Mouse (Mus musculus) intestine, embryonic 15.5 days (tissue): ENCODE results near the gene Uggt2. TPM values are rescaled to one million over a fixed set of nuclear protein-coding genes. Genes with fewer than 3 reads are reported as not detected.

Experiments used
- ATAC-seq: fragments of 200-750 bp; cut with Nextera tagmentation; 2 replicates; pipeline ENCODE4 v1.8.0; 2017; ENCODE audit warnings: moderate TSS enrichment, moderate library complexity
- H3K27ac ChIP-seq: fragments of 300-500 bp; sonication (generic); 2 replicates; pipeline ENCODE4 v1.5.1; 2015; ENCODE audit warnings: mild to moderate bottlenecking, inconsistent platforms
- H3K27me3 ChIP-seq: fragments of 300-500 bp; sonication (generic); replicated peaks from 2 replicates; pipeline ENCODE4 v1.6.1; 2015; ENCODE audit warnings: inconsistent platforms
- H3K36me3 ChIP-seq: fragments of 300-500 bp; sonication (generic); 2 replicates; pipeline ENCODE4 v1.6.1; 2015; ENCODE audit warnings: inconsistent platforms
- H3K4me1 ChIP-seq: fragments of 300-500 bp; sonication (generic); replicated peaks from 2 replicates; pipeline ENCODE4 v1.6.1; 2015; ENCODE audit warnings: inconsistent platforms
- H3K4me2 ChIP-seq: fragments of 300-500 bp; sonication (generic); replicated peaks from 2 replicates; pipeline ENCODE4 v1.6.1; 2015; ENCODE audit warnings: mild to moderate bottlenecking, inconsistent platforms
- H3K4me3 ChIP-seq: fragments of 300-500 bp; sonication (generic); replicated peaks from 2 replicates; pipeline ENCODE4 v1.5.1; 2015; ENCODE audit warnings: inconsistent platforms
- H3K9ac ChIP-seq: fragments of 300-500 bp; sonication (generic); 2 replicates; pipeline ENCODE4 v1.6.1; 2015; ENCODE audit warnings: inconsistent platforms
- H3K9me3 ChIP-seq: fragments of 300-500 bp; sonication (generic); 2 replicates; pipeline ENCODE4 v1.6.1; 2016; ENCODE audit warnings: inconsistent platforms
- WGBS: fragments of 180-500 bp; shearing (Covaris S2); methylation state at CpG from one replicate; pipeline ENCODE4 v1.1.7; 2015; 5-methylcytosine and 5-hydroxymethylcytosine counted together
- polyA plus RNA-seq: library from polyadenylated mRNA; unstranded; fragments of >200 nt; fragmentation: Nextera tagmentation; extraction: Ambion mirVana; gene quantifications from 2 replicates; pipeline ENCODE4 v1.2.1, GENCODE M21; 2015

Gene Uggt2
- 7.9 TPM in 2 replicates for polyA plus RNA-seq

DNA sequence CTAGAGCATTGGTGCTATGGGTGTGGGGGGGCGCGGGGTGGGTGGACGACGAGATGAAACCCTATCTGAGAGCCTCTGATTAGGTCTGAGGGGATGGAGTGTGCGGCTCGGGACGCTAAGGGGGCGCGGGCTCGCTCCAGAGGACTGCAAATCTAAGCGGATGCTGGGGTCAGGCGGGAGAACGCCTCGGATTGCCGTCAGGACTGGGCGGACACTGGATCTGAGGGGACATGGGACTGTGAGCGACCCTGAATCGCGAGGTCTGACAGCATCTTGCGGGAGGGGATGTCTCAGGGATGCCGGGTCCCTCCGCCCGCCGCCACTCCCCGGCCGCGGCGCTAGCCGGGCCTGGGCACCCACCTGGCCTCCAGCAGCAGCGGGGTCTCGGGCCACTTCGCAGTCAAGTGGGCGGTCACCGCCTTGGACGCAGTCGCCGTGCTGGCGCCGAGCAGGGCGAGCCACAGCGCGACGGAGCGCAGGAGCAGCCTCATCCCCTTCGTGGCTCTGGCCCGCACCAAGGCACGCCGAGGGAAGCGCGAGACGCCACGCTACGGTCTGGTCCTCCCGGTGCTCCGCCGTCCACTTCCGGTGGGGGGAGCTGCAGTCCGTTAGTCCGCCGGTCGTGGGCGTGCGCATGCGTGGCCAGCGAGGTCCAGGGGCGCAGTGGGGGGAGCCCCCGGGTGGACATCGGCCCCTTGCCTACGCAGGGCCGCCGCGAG is at the start of gene Uggt2:
Gene Uggt2, minus strand, starts transcription at position 580 of the 719 bp plus-strand sequence.
- under 1% methylated on average over 71 of the region's 72 CpGs for WGBS
- H3K4me2 ChIP-seq: peak within 1 kb of the TSS; percentile 95
- H3K36me3 ChIP-seq: no peaks in the 10 kb centered on the region
- peak within 1 kb of the TSS; percentile 85 for H3K4me3 ChIP-seq
- H3K9ac ChIP-seq: peak within 1 kb of the TSS; percentile 79
- peak within 1 kb of the TSS; percentile 64 for H3K27ac ChIP-seq
- peak; percentile 96 for ATAC-seq
- no peaks in the 10 kb centered on the region for H3K27me3 ChIP-seq
- H3K4me1 ChIP-seq: peaks cover 4% of the 10 kb centered on the region; the same call in 1 of the 2 replicates
- H3K9me3 ChIP-seq: no peaks in the 10 kb centered on the region

DNA sequence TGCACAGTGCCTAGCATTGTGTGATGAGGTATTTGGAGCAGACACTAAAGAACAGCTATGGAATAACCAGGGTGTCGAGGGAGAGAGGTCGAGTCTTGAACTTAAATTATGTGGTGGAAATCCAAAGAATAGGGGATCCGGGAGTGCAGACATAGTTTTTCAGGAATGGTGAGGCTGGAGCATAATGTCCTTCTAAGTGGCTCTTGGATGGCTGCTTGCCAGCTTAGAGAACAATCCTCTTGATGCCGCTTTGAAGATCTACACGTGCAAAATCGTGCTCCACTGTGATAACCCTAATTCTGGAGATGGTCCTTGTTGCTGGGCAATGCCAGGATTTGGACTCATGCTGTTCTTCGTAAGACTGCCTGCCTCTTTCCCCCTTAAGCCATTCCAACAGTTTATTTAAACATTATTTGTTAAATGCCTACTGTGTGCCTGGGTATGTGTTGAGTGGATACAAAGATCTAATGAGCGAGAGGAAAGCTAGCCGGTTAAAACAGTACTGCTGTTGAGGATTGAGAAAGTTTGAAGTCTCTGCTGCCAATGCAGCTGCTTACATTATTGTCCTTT is 40.2 kb upstream of the Uggt2 start:
- H3K4me2 ChIP-seq: peak overlapping the region; percentile 98
- no peak overlapping the region for H3K9ac ChIP-seq
- no peak for ATAC-seq
- no peak overlapping the region for H3K27ac ChIP-seq
- H3K4me1 ChIP-seq: peaks cover 10% of the 10 kb centered on the region
- WGBS: 44% methylated on average over 9 of the region's 9 CpGs
- peak overlapping the region; percentile 66; the same call in 1 of the 2 replicates for H3K4me3 ChIP-seq
- no peaks in the 10 kb centered on the region for H3K36me3 ChIP-seq
- no peaks in the 10 kb centered on the region for H3K9me3 ChIP-seq
- peaks cover 26% of the 10 kb centered on the region for H3K27me3 ChIP-seq

DNA sequence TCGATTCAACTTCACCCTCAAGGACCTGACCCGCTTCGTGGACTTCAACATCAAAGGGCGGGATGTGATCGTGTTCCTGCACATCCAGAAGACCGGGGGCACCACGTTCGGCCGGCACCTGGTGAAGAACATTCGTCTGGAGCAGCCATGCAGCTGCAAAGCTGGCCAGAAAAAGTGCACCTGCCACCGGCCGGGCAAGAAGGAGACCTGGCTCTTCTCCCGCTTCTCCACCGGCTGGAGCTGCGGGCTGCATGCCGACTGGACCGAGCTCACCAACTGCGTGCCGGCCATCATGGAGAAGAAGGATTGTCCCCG is 39.5 kb upstream of the Uggt2 start:
- peak overlapping the region; percentile 98 for H3K4me2 ChIP-seq
- H3K36me3 ChIP-seq: no peaks in the 10 kb centered on the region
- 2% methylated on average over 20 of the region's 20 CpGs for WGBS
- H3K4me3 ChIP-seq: peak overlapping the region; percentile 66
- peaks cover 26% of the 10 kb centered on the region for H3K27me3 ChIP-seq
- no peaks in the 10 kb centered on the region for H3K9me3 ChIP-seq
- 0 out of 2 replicates have a peak, but pooled peaks have one; percentile 13 for ATAC-seq
- peak overlapping the region; percentile 45 for H3K9ac ChIP-seq
- peaks cover 10% of the 10 kb centered on the region for H3K4me1 ChIP-seq
- H3K27ac ChIP-seq: no peak overlapping the region

DNA sequence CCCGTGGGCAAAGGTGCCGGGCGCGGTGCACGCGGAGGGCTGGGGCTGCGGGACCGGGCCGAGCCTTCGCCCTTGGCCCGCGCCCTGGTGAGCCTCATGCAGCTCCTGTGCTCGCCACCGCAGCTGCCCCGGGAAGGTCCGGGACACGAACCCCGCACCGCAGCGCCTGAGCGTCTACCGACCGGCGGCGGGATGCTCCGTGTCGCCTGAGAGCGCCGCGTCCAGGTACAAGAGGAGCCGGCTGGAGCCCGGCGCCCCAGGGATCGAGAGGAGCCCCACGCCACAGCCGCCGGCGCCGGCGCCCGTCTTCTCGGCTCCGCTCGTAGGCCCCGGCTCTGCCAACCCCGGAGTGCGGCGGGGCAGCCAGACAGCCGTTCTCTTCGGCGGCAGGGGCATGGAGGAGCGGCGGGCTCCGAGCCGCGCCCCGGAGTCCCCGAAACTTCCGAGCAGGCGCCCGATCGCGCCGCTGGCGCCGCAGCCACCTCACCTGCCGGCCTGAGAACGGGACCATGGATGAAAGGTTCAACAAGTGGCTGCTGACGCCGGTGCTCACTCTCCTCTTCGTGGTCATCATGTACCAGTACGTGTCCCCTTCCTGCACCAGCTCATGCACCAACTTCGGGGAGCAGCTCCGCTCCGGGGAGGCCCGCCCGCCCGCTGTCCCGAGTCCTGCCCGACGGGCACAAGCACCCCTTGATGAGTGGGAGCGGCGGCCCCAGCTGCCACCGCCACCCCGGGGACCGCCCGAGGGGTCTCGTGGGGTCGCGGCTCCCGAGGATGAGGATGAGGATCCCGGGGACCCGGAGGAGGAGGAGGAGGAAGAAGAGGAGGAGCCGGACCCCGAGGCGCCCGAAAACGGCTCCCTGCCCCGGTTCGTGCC is 38.9 kb upstream of the Uggt2 start, which contains the start of gene Hs6st3:
Gene Hs6st3, plus strand, starts transcription at position 436 of the 880 bp plus-strand sequence.
- H3K4me3 ChIP-seq: peak within 1 kb of the TSS; percentile 66
- peaks cover 26% of the 10 kb centered on the region for H3K27me3 ChIP-seq

DNA sequence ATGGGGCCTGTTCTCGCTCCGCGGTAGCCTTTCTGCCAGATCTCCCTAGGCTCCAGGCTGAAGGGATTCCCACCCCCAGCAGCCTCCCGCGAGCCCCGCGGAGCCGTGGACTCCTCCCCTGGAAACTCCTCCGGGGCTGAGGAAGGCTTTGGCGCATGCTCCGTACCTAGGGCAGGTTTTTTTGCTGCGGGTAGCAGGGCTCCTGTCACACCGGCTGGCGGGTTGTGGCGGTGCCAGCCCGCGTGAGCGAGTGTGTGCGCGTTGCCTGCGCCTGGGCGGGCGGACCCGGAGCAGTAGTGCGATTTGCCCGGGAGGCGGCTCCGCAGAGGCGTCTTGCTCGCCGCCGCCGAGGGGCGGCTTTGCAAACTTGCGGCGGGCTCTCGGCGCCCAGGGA is 38.3 kb upstream of the Uggt2 start:
- Histone ChIP-seq H3K36me3 (no peaks in the 10 kb centered on the region), H3K27me3 (peaks cover 26% of the 10 kb centered on the region), H3K9ac (peak overlapping the region; percentile 45), H3K27ac (no peak overlapping the region), H3K4me3 (peak overlapping the region; percentile 66), H3K4me1 (peaks cover 10% of the 10 kb centered on the region), H3K4me2 (peak overlapping the region; percentile 98), H3K9me3 (no peaks in the 10 kb centered on the region)
- ATAC-seq: peak; percentile 91
- WGBS: under 1% methylated on average over 37 of the region's 38 CpGs

More for the DNA sequence above, 38.9 kb upstream of the Uggt2 start, which contains the start of gene Hs6st3:
- Histone ChIP-seq H3K9ac (peak within 1 kb of the TSS; percentile 45), H3K4me2 (peak within 1 kb of the TSS; percentile 98), H3K9me3 (no peaks in the 10 kb centered on the region), H3K36me3 (no peaks in the 10 kb centered on the region), H3K27ac (no peak within 1 kb of the TSS), H3K4me1 (peaks cover 10% of the 10 kb centered on the region)
- under 1% methylated on average over 89 of the region's 100 CpGs for WGBS
- ATAC-seq: peak; percentile 64

DNA sequence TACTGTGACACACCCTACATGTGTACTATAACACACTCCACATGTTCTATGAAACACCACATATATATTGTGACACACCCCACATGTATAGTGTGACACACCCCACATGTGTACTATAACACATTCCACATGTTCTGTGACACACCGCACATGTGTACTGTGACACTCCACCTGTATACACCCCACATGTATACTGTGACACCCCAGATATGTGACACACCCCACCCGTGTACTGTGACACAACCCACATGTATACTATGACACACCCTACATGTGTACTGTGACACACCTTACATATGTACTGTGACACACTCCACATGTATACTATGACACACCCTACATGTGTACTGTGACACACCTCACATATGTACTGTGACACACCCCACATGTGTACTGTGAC is 28.1 kb upstream of the Uggt2 start:
- no peak for ATAC-seq
- no peak overlapping the region for H3K27ac ChIP-seq
- no peaks in the 10 kb centered on the region for H3K9me3 ChIP-seq
- no peaks in the 10 kb centered on the region for H3K36me3 ChIP-seq
- 92% methylated on average over 2 of the region's 2 CpGs for WGBS
- no peak overlapping the region for H3K4me3 ChIP-seq
- no peaks in the 10 kb centered on the region for H3K27me3 ChIP-seq
- 0 out of 2 replicates have a peak, but pooled peaks cover 3% of the 10 kb centered on the region for H3K4me1 ChIP-seq
- no peak overlapping the region for H3K9ac ChIP-seq
- H3K4me2 ChIP-seq: no peak overlapping the region

DNA sequence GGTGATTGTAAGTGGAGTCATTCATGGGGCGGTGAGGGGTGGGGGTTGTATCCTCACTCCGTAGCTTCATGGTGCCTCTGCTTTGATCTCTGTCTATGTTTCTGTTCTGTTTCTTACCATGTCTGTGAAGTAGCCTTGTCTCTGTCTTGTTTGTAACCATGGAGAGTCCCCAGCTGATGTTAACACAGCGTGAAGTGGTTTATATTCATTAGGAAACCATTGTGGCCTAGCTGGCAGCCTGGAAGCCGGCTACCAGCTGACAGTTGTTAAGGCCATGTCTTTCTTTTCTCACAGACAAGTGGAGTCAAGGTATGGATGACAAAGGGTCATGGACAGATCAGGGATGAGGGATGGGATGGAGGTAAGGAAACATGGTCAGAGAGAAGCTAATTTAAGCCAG is 26.6 kb upstream of the Uggt2 start:
- H3K4me3 ChIP-seq: no peak overlapping the region
- 55% methylated on average over 4 of the region's 4 CpGs for WGBS

DNA sequence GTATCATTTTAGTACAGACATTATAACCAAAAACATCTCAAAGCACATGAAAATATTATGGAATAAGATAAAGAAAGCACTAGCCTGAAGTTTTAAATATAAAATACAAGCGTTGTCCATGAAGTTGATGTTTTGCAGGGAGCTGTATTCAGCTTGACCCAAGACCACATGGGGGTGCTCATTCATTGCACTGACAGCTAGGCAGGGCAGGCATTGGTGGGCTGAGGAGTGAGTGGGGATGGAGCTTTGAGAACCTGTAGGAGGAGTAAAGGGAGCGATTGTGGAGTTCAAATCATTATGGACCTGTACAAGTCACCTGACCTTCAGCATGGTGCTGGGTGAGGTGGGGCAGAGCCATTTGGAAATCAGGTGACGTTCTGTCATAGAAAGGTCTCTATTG is 24.8 kb upstream of the Uggt2 start:
- H3K4me1 ChIP-seq: 0 out of 2 replicates have a peak, but pooled peaks cover 3% of the 10 kb centered on the region
- H3K27ac ChIP-seq: no peak overlapping the region
- ATAC-seq: peak; percentile 86
- peak overlapping the region; percentile 61 for H3K4me2 ChIP-seq
- WGBS: 24% methylated on average over 3 of the region's 3 CpGs
- H3K27me3 ChIP-seq: no peaks in the 10 kb centered on the region
- no peak overlapping the region for H3K9ac ChIP-seq
- H3K9me3 ChIP-seq: no peaks in the 10 kb centered on the region
- H3K36me3 ChIP-seq: no peaks in the 10 kb centered on the region
- H3K4me3 ChIP-seq: peak overlapping the region; percentile 33; the same call in 1 of the 2 replicates

More for the DNA sequence above, 26.6 kb upstream of the Uggt2 start:
- no peaks in the 10 kb centered on the region for H3K36me3 ChIP-seq
- no peak overlapping the region for H3K9ac ChIP-seq
- 0 out of 2 replicates have a peak, but pooled peaks cover 3% of the 10 kb centered on the region for H3K4me1 ChIP-seq
- no peaks in the 10 kb centered on the region for H3K27me3 ChIP-seq
- no peak overlapping the region for H3K4me2 ChIP-seq
- ATAC-seq: no peak
- no peak overlapping the region for H3K27ac ChIP-seq
- no peaks in the 10 kb centered on the region for H3K9me3 ChIP-seq

DNA sequence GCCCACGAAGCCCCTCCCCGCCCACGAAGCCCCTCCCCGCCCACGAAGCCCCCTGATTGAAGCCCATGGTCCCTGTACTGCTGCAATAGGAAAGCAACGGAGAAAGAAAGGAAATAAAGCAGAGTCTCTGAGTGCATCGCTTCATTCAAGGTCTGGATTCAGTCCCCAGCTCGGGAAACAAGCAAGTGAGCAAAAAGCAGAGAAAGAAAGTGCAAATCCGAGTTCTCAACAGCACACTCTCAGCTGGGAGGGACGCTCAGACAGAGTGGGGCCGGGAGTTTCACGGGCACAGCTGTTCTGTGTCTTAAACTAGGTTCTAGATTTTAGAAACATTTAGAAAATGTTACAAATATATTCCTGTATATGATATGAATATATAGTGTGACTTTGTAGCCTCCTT is 24.4 kb upstream of the Uggt2 start:
- H3K4me3 ChIP-seq: peak overlapping the region; percentile 33
- no peaks in the 10 kb centered on the region for H3K27me3 ChIP-seq
- H3K9me3 ChIP-seq: no peaks in the 10 kb centered on the region
- no peak overlapping the region for H3K9ac ChIP-seq
- 5% methylated on average over 12 of the region's 12 CpGs for WGBS
- H3K27ac ChIP-seq: no peak overlapping the region
- H3K4me1 ChIP-seq: 0 out of 2 replicates have a peak, but pooled peaks cover 3% of the 10 kb centered on the region
- ATAC-seq: peak; percentile 56
- H3K4me2 ChIP-seq: peak overlapping the region; percentile 61
- no peaks in the 10 kb centered on the region for H3K36me3 ChIP-seq

DNA sequence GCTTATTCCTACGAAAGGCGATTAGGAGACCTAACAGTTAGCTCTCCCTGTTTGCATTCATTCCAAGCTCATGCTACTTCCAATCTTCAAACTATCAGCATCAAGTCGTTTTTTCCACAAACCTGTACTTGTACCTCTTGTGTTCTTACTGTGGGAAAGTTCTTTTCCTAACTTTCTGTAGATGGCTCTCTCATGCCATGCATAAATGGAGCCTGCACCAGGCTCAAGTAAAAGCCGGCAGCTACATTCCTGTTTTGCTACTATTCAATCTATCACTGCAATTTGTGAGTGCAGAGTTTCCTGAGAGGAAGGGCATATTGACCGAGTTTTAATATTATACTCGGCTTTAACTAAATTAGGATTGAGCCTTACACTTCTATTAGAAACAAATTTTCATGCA is 13.3 kb upstream of the Uggt2 start:
- H3K4me1 ChIP-seq: no peaks in the 10 kb centered on the region
- no peak overlapping the region for H3K4me3 ChIP-seq
- no peak overlapping the region for H3K27ac ChIP-seq
- H3K9me3 ChIP-seq: no peaks in the 10 kb centered on the region
- no peak overlapping the region for H3K4me2 ChIP-seq
- no peak overlapping the region for H3K9ac ChIP-seq
- no peaks in the 10 kb centered on the region for H3K36me3 ChIP-seq
- 68% methylated on average over 6 of the region's 6 CpGs for WGBS
- no peak for ATAC-seq
- no peaks in the 10 kb centered on the region for H3K27me3 ChIP-seq

DNA sequence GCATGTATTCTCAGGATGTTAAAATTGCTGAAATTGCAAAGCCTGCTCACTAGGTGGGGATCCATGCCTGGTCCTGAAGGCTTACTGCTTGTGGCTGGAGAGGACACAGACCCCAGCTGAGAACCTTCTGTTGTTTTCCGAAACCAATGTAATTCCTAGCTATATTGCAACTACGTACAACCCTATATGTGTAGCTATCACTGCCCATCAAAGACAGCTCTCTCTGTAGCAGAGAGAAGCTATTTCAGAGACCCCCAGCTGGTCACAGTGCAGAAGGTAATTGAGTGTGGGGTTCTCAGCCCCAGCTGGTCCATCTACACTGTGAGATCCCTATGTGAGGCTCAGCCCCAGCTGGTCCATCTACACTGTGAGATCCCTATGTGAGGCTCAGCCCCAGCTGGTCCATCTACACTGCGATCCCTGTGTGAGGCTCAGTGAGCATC is 10.6 kb upstream of the Uggt2 start:
- 83% methylated on average over 3 of the region's 3 CpGs for WGBS
- no peak overlapping the region for H3K9ac ChIP-seq
- ATAC-seq: no peak
- H3K4me1 ChIP-seq: no peaks in the 10 kb centered on the region
- no peak overlapping the region for H3K4me2 ChIP-seq
- no peaks in the 10 kb centered on the region for H3K27me3 ChIP-seq
- H3K36me3 ChIP-seq: no peaks in the 10 kb centered on the region
- no peak overlapping the region for H3K4me3 ChIP-seq
- no peak overlapping the region for H3K27ac ChIP-seq
- no peaks in the 10 kb centered on the region for H3K9me3 ChIP-seq

DNA sequence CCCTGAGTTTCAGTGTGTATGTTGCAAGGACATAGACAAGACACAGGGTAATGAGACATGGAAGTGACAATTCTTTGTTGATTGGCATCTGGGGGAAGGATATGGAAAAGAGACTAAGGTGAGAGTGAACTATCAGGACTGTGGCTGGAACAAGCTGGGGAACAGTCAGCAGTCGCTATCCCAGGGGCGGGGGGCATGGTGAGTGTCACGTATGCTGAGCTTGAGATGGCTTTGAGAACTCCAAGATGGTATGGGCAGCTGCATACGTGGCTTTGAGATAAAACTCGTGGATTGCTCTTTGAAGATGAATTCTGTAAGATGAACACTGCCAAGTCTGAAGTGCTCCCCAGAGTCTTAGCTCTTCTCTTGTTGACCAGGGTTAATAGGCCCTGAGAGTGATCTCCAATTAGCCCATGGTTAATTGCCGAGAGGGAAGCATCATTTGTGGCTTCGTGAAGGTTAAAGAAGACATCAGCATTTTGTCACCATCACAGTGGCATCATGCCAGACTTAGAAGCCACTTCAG is 9.6 kb upstream of the Uggt2 start:
- 69% methylated on average over 7 of the region's 7 CpGs for WGBS
- H3K4me1 ChIP-seq: no peaks in the 10 kb centered on the region

More for the DNA sequence above, 9.6 kb upstream of the Uggt2 start:
- no peaks in the 10 kb centered on the region for H3K9me3 ChIP-seq
- no peak overlapping the region for H3K4me3 ChIP-seq
- H3K9ac ChIP-seq: no peak overlapping the region
- no peaks in the 10 kb centered on the region for H3K36me3 ChIP-seq
- no peak for ATAC-seq
- no peak overlapping the region for H3K27ac ChIP-seq
- no peaks in the 10 kb centered on the region for H3K27me3 ChIP-seq
- no peak overlapping the region for H3K4me2 ChIP-seq
